Mouse (Mus musculus): ENCODE measurements around the gene Mog. TPM values are rescaled to one million over a fixed set of nuclear protein-coding genes. Genes with fewer than 3 reads are reported as not detected.

Mog gene
- polyA plus RNA-seq, 1 experiment from 2014 or later = 3.7 TPM

- ATAC-seq (replicated peaks) = no peak
- Histone ChIP-seq H3K9me3 (no peaks in the 10 kb centered on the region), H3K27me3 (replicated peaks) (peaks cover 5% of the 10 kb centered on the region), H3K4me1 (no peaks in the 10 kb centered on the region), H3K4me2 (no peak overlapping the region), H3K4me3 (no peak overlapping the region), H3K36me3 (replicated peaks) (no peaks in the 10 kb centered on the region), H3K9ac (no peak overlapping the region), H3K27ac (no peak overlapping the region)
- WGBS = 31% methylated on average over 5 of the region's 5 CpGs
Measured at GRCm38 (mm10) chr17:36982253-36983155, 40.7 kb downstream of the Mog start.

- no peak for ATAC-seq (replicated peaks)
- WGBS = 7% methylated on average over 4 of the region's 4 CpGs
- H3K36me3 ChIP-seq (replicated peaks) = no peaks in the 10 kb centered on the region
Measured at GRCm38 (mm10) chr17:36981845-36982244, 41.4 kb downstream of the Mog start.

GRCm38 (mm10) chr17:36981221-36981813, 41.9 kb downstream of the Mog start, which contains the start of gene 2410137M14Rik:
Gene 2410137M14Rik, minus strand, starts transcription at chr17:36981237.
- no peaks in the 10 kb centered on the region for H3K9me3 ChIP-seq
- 0 out of 2 replicates have a peak, but pooled peaks cover 3% of the 10 kb centered on the region for H3K27me3 ChIP-seq (replicated peaks)
- H3K4me1 ChIP-seq = no peaks in the 10 kb centered on the region
- ATAC-seq (replicated peaks) = peak; percentile 58; the same call in 1 of the 2 replicates
- no peak within 1 kb of the TSS for H3K27ac ChIP-seq
- 15% methylated on average over 18 of the region's 18 CpGs for WGBS
- no peak within 1 kb of the TSS for H3K4me2 ChIP-seq
- H3K4me3 ChIP-seq = no peak within 1 kb of the TSS
- H3K36me3 ChIP-seq (replicated peaks) = no peaks in the 10 kb centered on the region
- H3K9ac ChIP-seq = no peak within 1 kb of the TSS

More at GRCm38 (mm10) chr17:36981845-36982244, 41.4 kb downstream of the Mog start:
- no peaks in the 10 kb centered on the region for H3K4me1 ChIP-seq
- no peaks in the 10 kb centered on the region for H3K9me3 ChIP-seq
- no peak overlapping the region for H3K9ac ChIP-seq
- no peak overlapping the region for H3K27ac ChIP-seq
- H3K4me2 ChIP-seq = no peak overlapping the region
- no peak overlapping the region for H3K4me3 ChIP-seq
- 0 out of 2 replicates have a peak, but pooled peaks cover 3% of the 10 kb centered on the region for H3K27me3 ChIP-seq (replicated peaks)

- Histone ChIP-seq H3K9ac (no peak overlapping the region), H3K36me3 (replicated peaks) (no peaks in the 10 kb centered on the region), H3K27me3 (replicated peaks) (no peaks in the 10 kb centered on the region), H3K27ac (no peak overlapping the region), H3K4me3 (no peak overlapping the region), H3K4me2 (no peak overlapping the region), H3K4me1 (no peaks in the 10 kb centered on the region), H3K9me3 (no peaks in the 10 kb centered on the region)
- 71% methylated on average over 8 of the region's 8 CpGs for WGBS
- ATAC-seq (replicated peaks) = no peak
Measured at GRCm38 (mm10) chr17:36973271-36973787, 49.9 kb downstream of the Mog start.

- ATAC-seq (replicated peaks) = no peak
- Histone ChIP-seq H3K36me3 (replicated peaks) (no peaks in the 10 kb centered on the region), H3K4me1 (no peaks in the 10 kb centered on the region), H3K27ac (no peak overlapping the region), H3K9me3 (no peaks in the 10 kb centered on the region), H3K4me3 (no peak overlapping the region), H3K27me3 (replicated peaks) (no peaks in the 10 kb centered on the region), H3K9ac (no peak overlapping the region), H3K4me2 (no peak overlapping the region)
- 88% methylated on average over 3 of the region's 3 CpGs for WGBS
Measured at GRCm38 (mm10) chr17:36972791-36973190, 50.4 kb downstream of the Mog start.

- no peak for ATAC-seq (replicated peaks)
- no peaks in the 10 kb centered on the region for H3K27me3 ChIP-seq (replicated peaks)
- no peak overlapping the region for H3K9ac ChIP-seq
- no peak overlapping the region for H3K4me2 ChIP-seq
- no peaks in the 10 kb centered on the region for H3K4me1 ChIP-seq
- WGBS = 86% methylated on average over 6 of the region's 6 CpGs
- H3K36me3 ChIP-seq (replicated peaks) = no peaks in the 10 kb centered on the region
- H3K27ac ChIP-seq = no peak overlapping the region
- H3K9me3 ChIP-seq = no peaks in the 10 kb centered on the region
- H3K4me3 ChIP-seq = no peak overlapping the region
Measured at GRCm38 (mm10) chr17:36971172-36971850, 51.9 kb downstream of the Mog start.

GRCm38 (mm10) chr17:36970316-36970890, 52.8 kb downstream of the Mog start:
- H3K27me3 ChIP-seq (replicated peaks) = no peaks in the 10 kb centered on the region
- no peak overlapping the region for H3K4me3 ChIP-seq
- no peak overlapping the region for H3K4me2 ChIP-seq
- H3K4me1 ChIP-seq = no peaks in the 10 kb centered on the region
- ATAC-seq (replicated peaks) = no peak
- H3K9me3 ChIP-seq = no peaks in the 10 kb centered on the region
- 87% methylated on average over 14 of the region's 14 CpGs for WGBS
- H3K9ac ChIP-seq = no peak overlapping the region
- H3K36me3 ChIP-seq (replicated peaks) = no peaks in the 10 kb centered on the region
- H3K27ac ChIP-seq = no peak overlapping the region

- no peak overlapping the region for H3K4me3 ChIP-seq
- no peak for ATAC-seq (replicated peaks)
- WGBS = 90% methylated on average over 1 of the region's 1 CpGs
- H3K36me3 ChIP-seq (replicated peaks) = no peaks in the 10 kb centered on the region
- no peak overlapping the region for H3K9ac ChIP-seq
- no peak overlapping the region for H3K4me2 ChIP-seq
- no peak overlapping the region for H3K27ac ChIP-seq
- H3K4me1 ChIP-seq = no peaks in the 10 kb centered on the region
- H3K9me3 ChIP-seq = no peaks in the 10 kb centered on the region
- H3K27me3 ChIP-seq (replicated peaks) = no peaks in the 10 kb centered on the region
Measured at GRCm38 (mm10) chr17:36966875-36967274, 56.3 kb downstream of the Mog start.

- Histone ChIP-seq H3K4me3 (no peak overlapping the region), H3K4me2 (no peak overlapping the region), H3K27me3 (replicated peaks) (no peaks in the 10 kb centered on the region), H3K9ac (no peak overlapping the region), H3K36me3 (replicated peaks) (peaks cover 7% of the 10 kb centered on the region; the same call in 1 of the 2 replicates), H3K27ac (no peak overlapping the region), H3K4me1 (peaks cover 24% of the 10 kb centered on the region), H3K9me3 (no peaks in the 10 kb centered on the region)
- WGBS = 85% methylated on average over 1 of the region's 1 CpGs
- no peak for ATAC-seq (replicated peaks)
Measured at GRCm38 (mm10) chr17:36961125-36961524, 62.1 kb downstream of the Mog start.

Data from midbrain, embryonic 15.5 days (tissue).